Mouse (Mus musculus) midbrain, embryonic 14.5 days (tissue): ENCODE data around the gene Col20a1. TPM values are rescaled to one million over a fixed set of nuclear protein-coding genes. Genes with fewer than 3 reads are reported as not detected.

Source experiments
- ATAC-seq: fragments of 200-750 bp; cut with Nextera tagmentation; 2 replicates; pipeline ENCODE4 v1.8.0; 2017; ENCODE audit warnings: moderate number of reproducible peaks, moderate library complexity; ENCODE audit not compliant: low FRiP score, low TSS enrichment
- DNase-seq: peaks from one replicate; pipeline ENCODE4 v3.0.0-alpha.2; 2015
- H3K27ac ChIP-seq: fragments of 300-500 bp; sonication (generic); replicated peaks from 2 replicates; pipeline ENCODE4 v1.5.1; 2014; ENCODE audit warnings: mild to moderate bottlenecking, low read depth, low read length, moderate library complexity
- H3K27me3 ChIP-seq: fragments of 300-500 bp; sonication (generic); 2 replicates; pipeline ENCODE4 v1.6.1; 2014; ENCODE audit warnings: low read length, control low read depth, mixed read lengths; ENCODE audit not compliant: control insufficient read depth, insufficient read depth
- H3K36me3 ChIP-seq: fragments of 300-500 bp; sonication (generic); 2 replicates; pipeline ENCODE4 v1.6.1; 2014; ENCODE audit warnings: low read length, control low read depth; ENCODE audit not compliant: control insufficient read depth, insufficient read depth
- H3K4me1 ChIP-seq: fragments of 300-500 bp; sonication (generic); 2 replicates; pipeline ENCODE4 v1.6.1; 2014; ENCODE audit warnings: mild to moderate bottlenecking, antibody characterized with exemption, low read length, control low read depth; ENCODE audit not compliant: control insufficient read depth, insufficient read depth
- H3K4me2 ChIP-seq: fragments of 300-500 bp; sonication (generic); 2 replicates; pipeline ENCODE4 v1.6.1; 2014; ENCODE audit warnings: mild to moderate bottlenecking, low read length, moderate library complexity
- H3K4me3 ChIP-seq: fragments of 300-500 bp; sonication (generic); replicated peaks from 2 replicates; pipeline ENCODE4 v1.5.1; 2014; ENCODE audit warnings: low read depth, low read length
- H3K9ac ChIP-seq: fragments of 300-500 bp; sonication (generic); replicated peaks from 2 replicates; pipeline ENCODE4 v1.6.1; 2014; ENCODE audit warnings: mild to moderate bottlenecking, low read length, moderate library complexity
- H3K9me3 ChIP-seq: fragments of 300-500 bp; sonication (generic); 2 replicates; pipeline ENCODE4 v1.6.1; 2016; ENCODE audit warnings: low read length, control low read depth, mixed read lengths; ENCODE audit not compliant: control insufficient read depth
- WGBS: fragments of 180-500 bp; shearing (Covaris S2); extraction: QIAGEN DNeasy Blood & Tissue Kit; methylation state at CpG from one replicate; pipeline ENCODE4 v1.1.7; 2014; 5-methylcytosine and 5-hydroxymethylcytosine counted together
- polyA plus RNA-seq: library from polyadenylated mRNA; unstranded; fragments of >200 nt; fragmentation: Nextera tagmentation; extraction: Ambion mirVana; gene quantifications from 2 replicates; pipeline ENCODE4 v1.2.1, GENCODE M21; 2014

Col20a1 gene
- polyA plus RNA-seq, 1 experiment from 2014 or later: 0.16 TPM

GRCm38 (mm10) chr2:181008339-181008738 lies 22.0 kb downstream of the Col20a1 start:
- Histone ChIP-seq H3K4me3 (no peak overlapping the region), H3K9ac (no peak overlapping the region), H3K27ac (no peak overlapping the region), H3K36me3 (no peaks in the 10 kb centered on the region), H3K4me1 (no peaks in the 10 kb centered on the region), H3K9me3 (no peaks in the 10 kb centered on the region), H3K27me3 (no peaks in the 10 kb centered on the region), H3K4me2 (no peak overlapping the region)
- WGBS: 62% methylated on average over 5 of the region's 5 CpGs
- no peak for DNase-seq
- no peak for ATAC-seq

- H3K4me3 ChIP-seq: no peak overlapping the region
- ATAC-seq (no peak), DNase-seq (no peak)
- H3K9me3 ChIP-seq: no peaks in the 10 kb centered on the region
- no peaks in the 10 kb centered on the region for H3K27me3 ChIP-seq
- H3K9ac ChIP-seq: no peak overlapping the region
- peaks cover 62% of the 10 kb centered on the region for H3K36me3 ChIP-seq
- H3K27ac ChIP-seq: no peak overlapping the region
- 83% methylated on average over 11 of the region's 11 CpGs for WGBS
- 0 out of 2 replicates have a peak, but pooled peaks cover 5% of the 10 kb centered on the region for H3K4me1 ChIP-seq
- H3K4me2 ChIP-seq: no peak overlapping the region
These were observed 45.1 kb downstream of the Col20a1 start for GRCm38 (mm10) chr2:181031406-181031934.

- Histone ChIP-seq H3K27me3 (no peaks in the 10 kb centered on the region), H3K9me3 (no peaks in the 10 kb centered on the region), H3K4me3 (no peak overlapping the region), H3K4me1 (peaks cover 1% of the 10 kb centered on the region; the same call in 1 of the 2 replicates), H3K27ac (no peak overlapping the region), H3K36me3 (peaks cover 61% of the 10 kb centered on the region), H3K4me2 (no peak overlapping the region), H3K9ac (no peak overlapping the region)
- peak; percentile 64 for DNase-seq
- 50% methylated on average over 5 of the region's 5 CpGs for WGBS
- no peak for ATAC-seq
These were observed 46.1 kb downstream of the Col20a1 start for GRCm38 (mm10) chr2:181032407-181032806.

- H3K9ac ChIP-seq: no peak overlapping the region
- peaks cover 52% of the 10 kb centered on the region for H3K36me3 ChIP-seq
- WGBS: 77% methylated on average over 6 of the region's 6 CpGs
- ATAC-seq: no peak
- DNase-seq: no peak
- no peak overlapping the region for H3K27ac ChIP-seq
- H3K4me1 ChIP-seq: peaks cover 7% of the 10 kb centered on the region
- no peak overlapping the region for H3K4me3 ChIP-seq
- H3K9me3 ChIP-seq: no peaks in the 10 kb centered on the region
- H3K27me3 ChIP-seq: no peaks in the 10 kb centered on the region
- no peak overlapping the region for H3K4me2 ChIP-seq
These were observed 47.0 kb downstream of the Col20a1 start for GRCm38 (mm10) chr2:181033310-181033709.

GRCm38 (mm10) chr2:181035186-181035585 lies 48.9 kb downstream of the Col20a1 start:
- no peak overlapping the region for H3K27ac ChIP-seq
- H3K36me3 ChIP-seq: peaks cover 38% of the 10 kb centered on the region
- peaks cover 13% of the 10 kb centered on the region for H3K4me1 ChIP-seq
- DNase-seq (no peak), ATAC-seq (no peak)
- no peaks in the 10 kb centered on the region for H3K9me3 ChIP-seq
- no peak overlapping the region for H3K4me2 ChIP-seq
- no peak overlapping the region for H3K4me3 ChIP-seq
- WGBS: 78% methylated on average over 7 of the region's 7 CpGs
- no peaks in the 10 kb centered on the region for H3K27me3 ChIP-seq
- no peak overlapping the region for H3K9ac ChIP-seq

GRCm38 (mm10) chr2:181036561-181036960 lies 50.2 kb downstream of the Col20a1 start:
- no peak overlapping the region for H3K4me2 ChIP-seq
- H3K36me3 ChIP-seq: peaks cover 31% of the 10 kb centered on the region
- ATAC-seq: no peak
- H3K27ac ChIP-seq: no peak overlapping the region
- H3K27me3 ChIP-seq: no peaks in the 10 kb centered on the region
- H3K4me1 ChIP-seq: peaks cover 15% of the 10 kb centered on the region
- H3K9ac ChIP-seq: no peak overlapping the region
- no peak for DNase-seq
- H3K4me3 ChIP-seq: no peak overlapping the region
- 85% methylated on average over 6 of the region's 6 CpGs for WGBS
- no peaks in the 10 kb centered on the region for H3K9me3 ChIP-seq

- peak; percentile 74 for DNase-seq
- Histone ChIP-seq H3K4me3 (peak overlapping the region; percentile 67), H3K4me1 (peaks cover 37% of the 10 kb centered on the region), H3K27me3 (no peaks in the 10 kb centered on the region), H3K27ac (peak overlapping the region; percentile 68), H3K4me2 (peak overlapping the region; percentile 86), H3K36me3 (peaks cover 14% of the 10 kb centered on the region), H3K9ac (peak overlapping the region; percentile 79), H3K9me3 (no peaks in the 10 kb centered on the region)
- peak; percentile 24; the same call in 1 of the 2 replicates for ATAC-seq
- WGBS: under 1% methylated on average over 62 of the region's 63 CpGs
These were observed 52.5 kb downstream of the Col20a1 start for GRCm38 (mm10) chr2:181038644-181039355.

- Histone ChIP-seq H3K27ac (peak overlapping the region; percentile 68; the same call in 1 of the 2 replicates), H3K9me3 (no peaks in the 10 kb centered on the region), H3K4me3 (peak overlapping the region; percentile 67), H3K4me1 (peaks cover 42% of the 10 kb centered on the region), H3K9ac (peak overlapping the region; percentile 79), H3K4me2 (peak overlapping the region; percentile 86), H3K27me3 (no peaks in the 10 kb centered on the region), H3K36me3 (peaks cover 10% of the 10 kb centered on the region; the same call in 1 of the 2 replicates)
- DNase-seq (no peak), ATAC-seq (no peak; the same call in 1 of the 2 replicates)
- WGBS: 0% methylated on average over 16 of the region's 16 CpGs
These were observed 53.0 kb downstream of the Col20a1 start for GRCm38 (mm10) chr2:181039356-181039680.

GRCm38 (mm10) chr2:181041941-181042340 lies 55.6 kb downstream of the Col20a1 start:
- H3K4me1 ChIP-seq: peaks cover 46% of the 10 kb centered on the region
- no peak overlapping the region; the same call in 1 of the 2 replicates for H3K4me2 ChIP-seq
- ATAC-seq: peak; percentile 12; the same call in 1 of the 2 replicates
- DNase-seq: peak; percentile 57
- H3K27ac ChIP-seq: peak overlapping the region; percentile 70
- H3K36me3 ChIP-seq: no peaks in the 10 kb centered on the region
- WGBS: 2% methylated on average over 7 of the region's 7 CpGs
- no peaks in the 10 kb centered on the region for H3K27me3 ChIP-seq
- H3K9me3 ChIP-seq: no peaks in the 10 kb centered on the region
- no peak overlapping the region for H3K4me3 ChIP-seq
- H3K9ac ChIP-seq: no peak overlapping the region; the same call in 1 of the 2 replicates
